Mouse (Mus musculus) heart, adult 2 months (tissue): ENCODE results near the gene Kpna7. TPM values are rescaled to one million over a fixed set of nuclear protein-coding genes. Genes with fewer than 3 reads are reported as not detected.
"Not testable (repeated sequence)": the region's sequence is repeated elsewhere in the genome, so short reads cannot be mapped to it uniquely, and the experiment has no call there.

Source experiments
- DNase-seq, 2 experiments: peaks; one replicate each; pipeline ENCODE4 v3.0.0; 2021
- H3K27ac ChIP-seq: fragments of 200-600 bp; 2 replicates; pipeline ENCODE4 v1.8.1; 2022
- H3K27me3 ChIP-seq: fragments of 200-500 bp; 2 replicates; pipeline ENCODE4 v1.6.1; 2012; ENCODE audit warnings: mild to moderate bottlenecking, low read length, inconsistent platforms, mixed read lengths; ENCODE audit not compliant: control insufficient read depth, insufficient read depth
- H3K36me3 ChIP-seq: fragments of 200-500 bp; 2 replicates; pipeline ENCODE4 v1.6.1; 2012; ENCODE audit warnings: low read length, inconsistent platforms; ENCODE audit not compliant: control insufficient read depth, insufficient read depth
- H3K4me1 ChIP-seq: fragments of 200-500 bp; 2 replicates; pipeline ENCODE4 v1.6.1; 2011; ENCODE audit warnings: low read length; ENCODE audit not compliant: control insufficient read depth, insufficient read depth
- H3K4me3 ChIP-seq: fragments of 200-600 bp; 2 replicates; pipeline ENCODE4 v1.8.1; 2022
- H3K79me2 ChIP-seq: fragments of 200-500 bp; replicated peaks from 2 replicates; pipeline ENCODE4 v1.6.1; 2012; ENCODE audit warnings: mild to moderate bottlenecking, inconsistent platforms, low read length, moderate library complexity, mixed read lengths; ENCODE audit not compliant: control insufficient read depth, insufficient read depth
- H3K9ac ChIP-seq: fragments of 200-500 bp; 2 replicates; pipeline ENCODE4 v1.6.1; 2012; ENCODE audit warnings: low read depth, mild to moderate bottlenecking, control low read depth, inconsistent platforms, low read length, mixed read lengths
- CTCF ChIP-seq: fragments of 200-600 bp; IDR thresholded peaks from 2 replicates; pipeline ENCODE4 v1.8.1; 2022; ENCODE audit warnings: antibody characterized with exemption, mild to moderate bottlenecking, moderate library complexity
- EP300 ChIP-seq: fragments of 200-500 bp; IDR thresholded peaks from 2 replicates; pipeline ENCODE4 v1.6.1; 2011; ENCODE audit warnings: low read depth, low read length, control low read depth; ENCODE audit not compliant: insufficient read depth
- POLR2A ChIP-seq: fragments of 200-500 bp; IDR thresholded peaks from 2 replicates; pipeline ENCODE4 v1.6.1; 2011; ENCODE audit warnings: mild to moderate bottlenecking, low read depth, low read length, control low read depth; ENCODE audit not compliant: insufficient read depth
- WGBS: fragments of 180-500 bp; shearing (Covaris S2); methylation state at CpG from one replicate; pipeline ENCODE4 v1.1.7; 2018; 5-methylcytosine and 5-hydroxymethylcytosine counted together
- intact Hi-C: fragments of 180-260 bp; cut with DNase I; formaldehyde crosslinking; loops from one replicate; pipeline ENCODE4 v1.15.1; 2025
- polyA plus RNA-seq: library from polyadenylated mRNA; depleted of rRNA; stranded (reverse); fragments of >200 nt; gene quantifications from 2 replicates; pipeline ENCODE4 v1.2.3, GENCODE M21; 2012
- total RNA-seq, 2 experiments: library from RNA; stranded (reverse); gene quantifications; 2 replicates each; pipeline ENCODE4 v1.2.3; 2021

The Kpna7 gene
- total and polyA plus RNA-seq, 3 experiments, result not detected

DNA sequence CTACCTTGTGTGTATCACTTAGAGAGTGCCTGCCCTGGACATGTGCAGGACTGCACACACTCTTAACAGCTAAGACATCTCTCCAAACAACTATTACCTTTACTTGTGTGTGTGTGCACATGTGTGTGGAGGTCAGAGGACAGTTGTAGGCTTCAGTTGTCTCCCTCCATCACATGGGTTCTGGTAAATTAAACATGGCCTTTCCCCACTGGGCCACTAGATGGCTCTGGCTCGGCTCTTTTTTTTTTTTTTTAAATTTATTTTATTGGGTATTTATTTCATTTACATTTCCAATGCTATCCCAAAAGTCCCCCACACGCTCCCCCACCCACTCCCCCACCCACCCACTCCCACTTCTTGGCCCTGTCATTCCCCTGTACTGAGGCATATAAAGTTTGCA, 67.1 kb downstream of the Kpna7 start:
- TF ChIP-seq CTCF, result peak; percentile 37
- 13% methylated on average over 2 of the region's 2 CpGs for WGBS
- intact Hi-C loops, H3K4me1 ChIP-seq, H3K27ac ChIP-seq, DNase-seq, H3K4me3 ChIP-seq, H3K27me3 ChIP-seq, H3K36me3 ChIP-seq, H3K79me2 ChIP-seq, H3K9ac ChIP-seq: not testable (repeated sequence)

DNA sequence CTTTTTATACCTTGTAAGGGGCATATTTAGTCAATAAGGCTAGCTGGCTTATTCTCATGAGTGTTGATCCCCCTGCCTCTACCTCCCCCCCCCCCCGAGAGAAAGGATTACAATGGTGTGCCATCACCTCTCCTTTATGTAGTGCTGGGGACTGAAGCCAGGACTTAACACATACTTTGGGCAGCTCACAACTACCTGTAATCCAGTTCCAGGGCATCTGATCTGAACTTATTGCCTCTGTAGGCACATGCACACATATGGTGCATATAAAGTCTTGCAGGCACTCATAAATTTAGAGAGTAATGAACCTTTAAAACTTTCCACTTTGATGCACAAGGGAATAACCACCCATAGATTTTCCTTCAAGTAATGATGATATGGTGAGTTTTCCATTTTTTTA, 69.6 kb downstream of the Kpna7 start:
- intact Hi-C loops, result no loop called here
- DNase-seq, result no peak
- Histone ChIP-seq H3K9ac (no peak overlapping the region), H3K36me3 (no peaks in the 10 kb centered on the region), H3K4me1 (no peaks in the 10 kb centered on the region), H3K27ac (no peak overlapping the region), H3K79me2 (no peaks in the 10 kb centered on the region), H3K27me3 (no peaks in the 10 kb centered on the region), H3K4me3 (no peak overlapping the region)
- no peak for TF ChIP-seq CTCF
- TF ChIP-seq POLR2A, result no peak
- no peak for TF ChIP-seq EP300
- WGBS, result 80% methylated on average over 1 of the region's 1 CpGs

DNA sequence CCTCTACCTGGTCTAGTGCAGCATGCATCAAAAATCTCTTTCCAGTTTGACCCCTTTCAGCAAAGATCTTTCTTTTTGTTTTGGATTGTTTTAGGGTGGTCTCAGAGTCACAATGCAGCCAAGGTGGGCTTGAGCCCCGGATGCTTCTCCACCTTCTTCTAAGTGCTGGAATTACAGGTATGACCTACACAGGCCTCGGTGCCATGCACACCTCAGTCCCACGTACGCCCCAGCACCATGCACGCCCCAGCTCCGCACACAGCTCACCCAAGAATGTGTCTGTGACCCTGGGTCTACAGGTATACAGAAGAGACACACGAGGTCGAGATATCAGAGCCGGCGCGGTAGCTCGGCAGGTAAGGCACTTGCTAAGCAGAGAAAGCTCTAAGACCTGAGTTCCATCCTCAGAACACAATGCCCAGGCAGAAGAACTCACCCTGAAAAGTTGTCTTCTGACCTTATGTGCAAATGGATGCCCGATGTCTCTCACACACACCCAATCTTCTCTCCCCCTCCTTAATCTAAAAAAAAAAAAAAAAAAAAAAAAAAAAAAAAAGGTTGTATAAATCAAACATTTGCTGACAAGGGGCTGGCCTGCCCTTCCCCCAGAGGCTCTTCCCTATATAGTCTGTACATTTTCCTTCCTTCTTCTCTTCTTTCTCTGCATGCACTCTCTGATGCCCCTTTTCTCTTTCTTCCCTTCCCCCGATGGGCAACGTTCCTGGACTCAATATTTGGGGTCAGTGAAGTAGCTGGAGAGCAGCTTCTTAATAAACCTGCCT, 74.8 kb downstream of the Kpna7 start:
- H3K79me2 ChIP-seq, result no peaks in the 10 kb centered on the region
- no peak overlapping the region for H3K27ac ChIP-seq
- intact Hi-C loops, result no loop called here
- H3K4me3 ChIP-seq, result no peak overlapping the region
- no peak for DNase-seq
- H3K27me3 ChIP-seq, result no peaks in the 10 kb centered on the region
- TF ChIP-seq CTCF, result no peak
- TF ChIP-seq POLR2A, result no peak
- TF ChIP-seq EP300, result no peak
- H3K36me3 ChIP-seq, result no peaks in the 10 kb centered on the region
- H3K4me1 ChIP-seq, result no peaks in the 10 kb centered on the region
- 89% methylated on average over 15 of the region's 15 CpGs for WGBS
- no peak overlapping the region for H3K9ac ChIP-seq

DNA sequence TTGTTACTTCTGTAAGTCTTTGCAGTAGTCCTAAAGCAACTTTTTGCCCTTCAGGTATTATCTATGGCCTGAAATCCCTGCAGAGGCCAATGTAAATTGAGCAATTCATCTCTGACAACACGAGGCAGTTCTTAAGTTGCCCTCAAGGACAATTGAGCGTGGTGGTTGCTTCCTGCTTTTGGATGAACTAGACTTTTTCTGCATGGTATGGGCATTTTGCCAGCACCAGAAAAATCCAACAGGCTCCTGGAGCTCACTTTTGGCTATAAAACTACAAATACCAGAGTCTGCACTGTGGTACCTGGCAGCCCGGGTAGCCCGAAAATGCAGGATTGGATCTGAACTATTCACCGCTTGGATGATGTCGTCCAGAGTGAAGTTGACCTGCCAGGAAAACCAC, 78.2 kb downstream of the Kpna7 start:
- intact Hi-C loops, result no loop called here
- H3K36me3 ChIP-seq, result no peaks in the 10 kb centered on the region
- no peak for DNase-seq
- H3K79me2 ChIP-seq, result no peaks in the 10 kb centered on the region
- no peak for TF ChIP-seq CTCF
- no peak for TF ChIP-seq EP300
- no peak for TF ChIP-seq POLR2A
- no peaks in the 10 kb centered on the region for H3K27me3 ChIP-seq
- H3K9ac ChIP-seq, result no peak overlapping the region
- H3K27ac ChIP-seq, result no peak overlapping the region
- H3K4me1 ChIP-seq, result no peaks in the 10 kb centered on the region
- 78% methylated on average over 6 of the region's 6 CpGs for WGBS
- no peak overlapping the region for H3K4me3 ChIP-seq

DNA sequence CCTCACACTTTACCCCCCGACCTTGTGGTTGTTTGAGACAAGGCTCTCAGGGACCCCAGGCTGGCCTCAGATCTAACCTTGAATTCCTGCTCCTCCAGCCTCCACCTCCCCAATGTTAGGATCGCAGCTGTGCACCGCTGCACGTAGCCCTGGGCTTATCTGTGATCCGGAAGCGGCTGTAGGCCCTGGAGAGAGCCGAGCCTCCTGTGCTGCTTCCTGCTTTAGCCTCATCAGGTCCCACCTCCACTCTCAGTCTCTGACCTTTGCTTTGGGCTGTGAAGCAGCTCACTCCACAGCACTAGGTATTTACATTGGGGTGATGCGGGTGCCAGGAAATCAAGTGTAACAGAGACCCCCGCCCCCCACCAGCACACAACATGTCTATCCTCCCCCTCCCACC, 79.3 kb downstream of the Kpna7 start:
- no peaks in the 10 kb centered on the region for H3K4me1 ChIP-seq
- 45% methylated on average over 9 of the region's 9 CpGs for WGBS
- TF ChIP-seq EP300, result no peak
- TF ChIP-seq POLR2A, result no peak
- no peak for TF ChIP-seq CTCF
- no peak for DNase-seq
- no peak overlapping the region for H3K9ac ChIP-seq
- no peaks in the 10 kb centered on the region for H3K36me3 ChIP-seq
- H3K79me2 ChIP-seq, result no peaks in the 10 kb centered on the region
- no peak overlapping the region for H3K27ac ChIP-seq
- intact Hi-C loops, result no loop called here
- no peak overlapping the region for H3K4me3 ChIP-seq
- H3K27me3 ChIP-seq, result no peaks in the 10 kb centered on the region

DNA sequence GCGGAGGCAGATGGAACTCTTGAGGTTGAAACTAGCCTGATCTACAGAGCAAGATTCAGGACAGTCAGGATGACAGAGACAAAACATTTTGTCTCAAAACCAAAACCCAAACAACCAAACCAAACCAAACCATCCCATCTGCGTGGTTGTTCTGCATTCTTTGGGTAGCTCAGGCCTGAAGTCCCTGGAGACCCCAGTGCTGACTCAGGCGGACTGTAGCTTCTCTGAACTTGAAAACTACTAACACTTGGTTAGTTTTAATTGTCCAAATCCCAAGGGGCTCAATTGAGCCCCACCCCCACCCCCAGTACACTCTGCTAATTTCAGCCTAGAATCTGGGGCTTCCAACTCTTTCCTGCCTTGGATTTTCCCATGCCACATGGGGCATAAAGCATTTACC, 80.5 kb downstream of the Kpna7 start:
- DNase-seq, result no peak
- Histone ChIP-seq H3K4me3 (no peak overlapping the region), H3K27ac (no peak overlapping the region), H3K27me3 (no peaks in the 10 kb centered on the region), H3K4me1 (no peaks in the 10 kb centered on the region), H3K79me2 (no peaks in the 10 kb centered on the region), H3K36me3 (no peaks in the 10 kb centered on the region), H3K9ac (no peak overlapping the region)
- intact Hi-C loops, result no loop called here
- TF ChIP-seq EP300 (no peak), POLR2A (no peak), CTCF (no peak)
- 84% methylated on average over 3 of the region's 3 CpGs for WGBS
